Mouse (Mus musculus) fibroblast of lung, adult 2 months (primary cell): ENCODE results near the gene Tmem102.

ENCODE experiments used
- DNase-seq: peaks from one replicate; pipeline ENCODE4 v3.0.0-alpha.2; 2011; ENCODE audit warnings: low read depth

The Tmem102 gene

DNA sequence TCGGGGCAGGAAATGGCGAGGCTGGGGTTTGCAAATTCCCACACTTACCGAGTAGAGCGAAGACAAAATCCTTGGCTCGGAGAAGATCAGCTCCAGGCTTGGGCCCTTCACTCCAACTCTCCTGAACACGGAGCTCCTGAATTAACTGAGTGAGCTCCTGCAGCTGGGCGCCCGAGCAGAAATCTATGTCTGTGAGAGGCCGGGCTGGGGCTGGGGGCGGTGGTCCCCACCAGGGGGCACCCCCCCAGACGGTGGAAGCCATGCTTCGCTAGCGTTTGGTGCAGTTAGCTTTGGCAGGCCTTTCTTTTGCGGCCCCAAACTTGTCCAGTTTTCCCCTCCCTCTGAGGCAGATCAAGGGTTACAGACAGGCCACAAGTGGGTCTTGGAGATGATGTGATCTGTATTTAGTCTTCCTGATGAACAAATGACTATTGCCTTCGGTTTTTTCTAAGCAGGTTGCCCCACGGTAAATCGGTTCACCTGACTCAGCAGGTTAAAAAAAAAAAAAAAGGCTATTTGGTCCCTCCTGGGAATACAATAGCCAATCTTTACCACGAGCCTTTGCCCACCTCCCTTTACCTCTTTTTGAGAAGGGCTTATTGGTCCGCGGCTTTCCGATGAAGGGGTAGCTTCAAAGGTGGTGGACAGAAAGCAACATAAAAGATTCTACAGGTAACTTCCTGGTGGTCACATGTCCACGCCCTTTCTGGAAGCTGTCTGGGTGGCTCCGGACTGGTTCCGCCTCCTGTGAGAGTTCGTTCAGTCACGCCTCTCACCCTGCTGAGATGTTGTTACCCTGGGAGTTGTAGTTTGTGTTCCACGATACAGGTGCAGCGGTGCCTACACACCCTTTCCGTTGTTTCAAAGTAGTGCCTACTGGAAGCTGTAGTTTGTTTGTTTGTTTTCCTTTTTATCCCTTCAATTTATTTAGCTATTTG, at the start of gene Tmem102:
Gene Tmem102 (minus strand): TSS at position 653 of the 938 bp plus-strand sequence.
- no peak for DNase-seq

DNA sequence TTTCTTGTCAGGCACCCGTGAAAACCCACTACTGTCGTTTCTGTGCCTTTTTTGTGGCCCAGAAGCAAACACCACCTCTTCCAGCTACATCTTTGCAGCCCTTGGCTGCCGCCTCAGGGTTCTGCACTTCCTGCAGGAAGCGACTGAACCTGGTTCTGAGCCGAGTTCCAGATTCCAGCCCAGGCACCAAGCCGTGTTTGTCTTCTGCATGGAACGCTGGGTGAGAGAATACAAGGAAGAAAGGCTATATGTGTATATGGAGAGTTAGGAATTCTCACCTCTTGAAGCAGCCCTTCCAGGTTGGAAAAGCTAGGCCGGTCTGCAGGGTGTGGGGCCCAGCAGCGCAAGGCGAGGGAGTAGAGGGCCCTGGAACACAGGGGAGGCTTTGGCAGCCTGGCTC, 49.3 kb upstream of the Tmem102 start:
- DNase-seq: no peak

DNA sequence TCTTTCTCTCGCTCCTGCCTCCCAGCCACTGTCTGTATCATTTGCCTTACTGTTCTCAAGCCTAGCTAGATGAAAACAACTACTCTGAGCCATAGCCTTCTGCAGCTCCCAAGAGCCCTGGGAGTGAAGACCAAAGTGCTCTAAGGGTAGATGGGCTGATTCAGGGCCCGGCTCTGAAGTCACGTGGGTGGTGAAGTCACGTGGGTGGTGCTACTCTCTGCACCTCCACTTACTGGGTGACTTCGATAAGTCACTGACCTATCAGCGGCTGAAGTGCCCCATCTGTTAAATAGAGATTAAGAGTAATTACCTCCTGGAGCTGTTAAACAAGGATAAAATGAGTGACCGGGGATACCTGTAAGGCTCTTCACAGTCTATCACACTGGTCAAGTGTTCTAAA, 48.6 kb upstream of the Tmem102 start:
- DNase-seq: no peak

DNA sequence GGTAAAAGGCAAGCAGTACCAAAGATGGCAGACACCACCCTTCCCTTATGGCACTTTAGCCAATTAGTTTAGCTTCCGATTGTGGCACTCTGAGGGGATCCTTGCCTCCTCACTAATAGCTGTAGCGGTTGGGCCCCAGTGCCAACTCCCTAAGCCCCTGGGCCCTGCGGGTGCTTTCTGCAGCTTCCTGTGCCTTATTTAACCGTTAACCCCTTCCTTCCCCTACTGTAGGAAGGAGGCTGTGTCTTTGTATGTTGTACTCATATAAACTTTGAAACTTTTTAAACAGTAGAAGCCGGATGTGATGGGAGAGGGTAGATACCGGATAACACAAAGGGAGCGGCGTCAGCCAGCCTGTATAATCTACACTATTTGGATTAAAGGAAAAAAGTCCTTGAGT, 45.3 kb upstream of the Tmem102 start:
- no peak for DNase-seq

DNA sequence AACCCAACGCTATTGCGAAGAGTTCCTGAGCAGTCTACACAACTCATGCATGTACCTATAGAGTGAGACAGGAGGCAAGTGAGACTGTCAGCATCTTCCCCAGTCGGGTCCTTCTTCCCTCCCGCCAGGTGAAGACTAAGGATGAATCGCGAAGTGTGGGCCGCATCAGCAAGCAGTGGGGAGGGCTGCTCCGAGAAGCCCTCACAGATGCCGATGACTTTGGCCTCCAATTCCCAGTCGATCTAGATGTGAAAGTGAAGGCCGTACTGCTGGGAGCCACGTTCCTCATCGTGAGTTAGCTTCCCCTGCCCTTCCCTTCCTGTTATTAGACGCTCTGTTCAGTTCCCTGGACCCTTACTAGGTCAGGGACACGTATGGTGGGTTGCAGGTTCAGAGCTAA, 44.5 kb upstream of the Tmem102 start:
- DNase-seq: no peak

DNA sequence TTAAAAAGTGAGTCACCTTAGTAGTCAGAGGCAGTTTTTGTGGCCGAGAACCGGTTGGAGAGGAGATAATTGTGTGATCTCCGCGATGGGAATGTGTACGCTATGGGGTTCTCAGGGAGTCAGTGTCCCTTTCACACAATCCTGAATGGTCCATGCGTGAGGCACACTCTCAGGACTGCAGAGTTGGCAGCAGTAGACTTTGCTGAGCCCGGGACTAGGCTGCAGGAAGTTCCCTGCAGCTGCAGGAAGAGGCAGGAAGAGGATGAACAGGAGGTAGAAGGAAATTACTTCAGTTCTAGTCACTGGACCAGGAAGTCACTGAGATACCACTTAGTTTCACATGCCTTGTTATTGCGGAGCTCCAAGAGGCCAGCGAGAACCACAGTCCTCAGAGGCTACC, 43.7 kb upstream of the Tmem102 start:
- no peak for DNase-seq

DNA sequence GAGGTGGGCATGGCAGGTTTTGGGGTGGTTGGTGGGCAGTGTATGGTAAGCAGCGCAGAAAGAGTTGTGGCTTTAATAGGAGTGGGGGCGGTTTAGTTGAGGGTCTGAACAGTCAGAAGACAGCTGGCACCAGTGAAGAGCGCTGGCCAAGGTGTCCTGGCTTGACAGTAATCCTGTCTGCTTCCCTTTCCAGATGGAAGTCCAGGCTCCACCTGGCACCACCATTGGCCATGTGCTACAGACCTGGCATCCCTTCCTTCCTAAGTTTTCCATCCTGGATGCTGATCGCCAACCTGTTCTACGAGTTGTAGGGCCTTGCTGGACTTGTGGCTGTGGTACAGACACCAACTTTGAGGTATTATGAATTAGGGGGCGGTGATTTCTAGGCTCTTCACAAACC, 42.6 kb upstream of the Tmem102 start:
- DNase-seq: no peak

DNA sequence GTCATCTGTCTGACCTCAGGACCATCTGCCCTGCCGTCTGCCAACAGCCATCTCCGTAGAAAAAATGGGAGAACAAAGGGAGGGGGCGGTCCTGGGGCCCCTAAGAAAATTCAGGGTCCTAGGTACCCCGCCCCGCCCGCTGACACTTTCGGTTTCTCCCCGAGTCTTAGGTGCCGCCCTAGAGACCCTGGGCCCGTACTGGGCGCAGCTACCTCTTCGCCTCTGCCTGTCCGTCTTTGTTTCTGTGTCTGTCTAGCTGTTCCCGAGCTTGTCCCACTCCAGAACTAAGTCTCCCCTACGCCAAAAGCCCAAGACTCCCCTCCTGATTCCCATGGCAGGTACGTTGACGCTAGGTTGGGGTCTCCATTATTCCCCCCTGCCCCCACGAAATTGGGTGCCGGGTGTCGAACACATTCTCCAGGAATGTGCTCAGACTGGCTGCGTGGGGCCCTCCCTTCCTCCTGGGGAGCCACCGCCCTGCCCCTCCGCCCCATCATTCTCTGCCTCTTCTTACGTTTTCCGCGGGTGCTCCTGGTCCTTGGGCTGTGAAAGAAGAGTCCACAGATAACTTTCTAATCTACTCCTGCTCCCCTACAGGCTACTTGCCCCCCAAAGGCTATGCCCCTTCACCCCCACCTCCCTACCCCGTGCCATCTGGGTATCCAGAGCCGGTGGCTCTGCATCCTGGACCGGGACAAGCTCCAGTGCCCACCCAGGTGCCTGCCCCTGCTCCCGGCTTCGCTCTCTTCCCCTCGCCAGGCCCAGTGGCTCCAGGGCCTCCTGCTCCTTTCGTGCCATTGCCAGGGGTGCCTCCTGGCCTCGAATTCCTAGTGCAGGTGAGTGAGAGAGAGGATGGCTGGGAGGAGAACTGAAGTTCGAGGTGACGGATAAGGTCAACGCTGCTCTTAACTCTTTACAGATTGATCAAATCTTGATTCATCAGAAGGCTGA, 41.6 kb upstream of the Tmem102 start:
- DNase-seq: no peak

DNA sequence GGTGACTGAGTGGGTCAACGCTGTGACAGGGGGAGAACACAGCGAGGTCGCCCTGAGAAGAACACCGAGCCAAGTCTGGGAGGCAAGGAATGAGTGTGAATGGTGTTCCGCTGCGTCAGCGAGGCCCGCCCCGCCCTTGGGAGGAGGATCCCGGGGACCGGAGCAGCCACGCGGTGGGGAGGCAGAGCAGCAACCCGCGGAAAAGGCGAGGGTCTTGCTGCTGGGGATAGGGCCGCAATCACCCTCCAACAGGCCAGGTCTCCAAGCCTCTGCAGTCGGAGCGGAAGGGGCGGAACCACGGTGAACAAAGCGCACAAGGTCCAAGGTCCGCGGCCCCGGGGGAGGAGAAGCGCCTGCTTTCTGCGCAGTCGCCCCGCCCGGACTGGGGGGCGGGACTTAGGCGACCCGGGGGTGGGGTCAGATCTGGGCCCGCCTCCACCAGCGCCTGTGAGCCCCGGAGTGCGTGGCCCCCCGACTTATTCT, 40.8 kb upstream of the Tmem102 start, which contains the start of gene Plscr3:
Gene Plscr3 (plus strand): TSS at position 179 of the 483 bp plus-strand sequence.
- DNase-seq: peak; percentile 66

DNA sequence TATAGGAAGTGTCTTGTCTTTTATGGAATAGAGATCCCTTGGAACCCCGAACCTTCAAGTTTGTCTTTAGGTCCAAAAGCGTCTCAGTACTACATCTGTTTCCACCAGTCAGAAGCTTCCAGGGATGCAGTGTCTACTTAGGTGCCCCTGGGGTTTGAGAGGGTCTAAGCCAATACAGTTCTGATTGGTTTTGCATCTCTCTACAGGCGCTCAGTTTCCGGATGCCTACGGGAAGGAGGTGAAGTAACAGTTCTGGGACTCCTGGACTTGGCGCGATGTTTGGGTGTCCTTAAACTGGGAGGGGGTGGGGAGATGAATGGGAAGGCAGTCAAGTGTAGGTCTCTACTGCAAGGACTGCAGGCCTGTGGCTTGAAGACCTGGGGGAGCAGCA, 33.3 kb upstream of the Tmem102 start:
- DNase-seq: no peak

DNA sequence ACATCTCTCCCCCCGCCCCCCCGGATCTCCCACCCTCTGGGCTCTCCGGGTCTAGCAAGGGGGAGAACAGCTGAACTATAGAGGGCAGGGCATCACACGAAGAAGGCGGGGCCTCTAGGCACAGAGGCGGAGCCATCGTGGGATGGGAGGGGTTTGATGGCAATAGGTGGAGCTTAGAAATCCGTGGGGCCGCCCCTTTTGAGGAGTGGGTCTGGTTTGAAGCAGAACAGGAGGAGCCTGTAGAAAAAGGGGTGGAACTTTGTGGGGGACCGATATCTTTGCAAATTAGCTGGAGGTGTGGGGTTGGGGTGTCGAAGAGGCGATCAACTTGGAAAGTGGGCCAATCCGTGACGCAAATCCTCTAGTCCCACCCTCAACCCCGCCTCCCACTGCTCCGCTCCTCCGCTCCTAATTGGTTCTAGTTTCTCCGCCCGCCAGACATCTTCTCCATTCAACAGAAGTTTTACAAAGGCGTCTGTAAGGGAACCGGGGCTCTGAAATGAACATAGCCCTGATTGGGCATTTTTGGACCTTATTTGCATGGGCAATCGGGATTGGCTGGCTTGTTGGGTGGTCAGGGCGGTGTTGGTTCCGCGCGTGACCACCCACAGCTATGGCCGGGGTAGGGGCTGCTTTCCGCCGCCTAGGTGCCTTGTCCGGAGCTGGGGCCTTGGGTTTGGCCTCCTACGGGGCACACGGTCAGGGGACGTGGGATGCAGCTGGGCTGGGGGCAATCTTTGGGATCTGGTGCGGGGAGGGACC, 32.7 kb upstream of the Tmem102 start, which contains the start of gene Tmem256:
Gene Tmem256 (plus strand): TSS at position 563 of the 762 bp plus-strand sequence.
- peak; percentile 98 for DNase-seq

DNA sequence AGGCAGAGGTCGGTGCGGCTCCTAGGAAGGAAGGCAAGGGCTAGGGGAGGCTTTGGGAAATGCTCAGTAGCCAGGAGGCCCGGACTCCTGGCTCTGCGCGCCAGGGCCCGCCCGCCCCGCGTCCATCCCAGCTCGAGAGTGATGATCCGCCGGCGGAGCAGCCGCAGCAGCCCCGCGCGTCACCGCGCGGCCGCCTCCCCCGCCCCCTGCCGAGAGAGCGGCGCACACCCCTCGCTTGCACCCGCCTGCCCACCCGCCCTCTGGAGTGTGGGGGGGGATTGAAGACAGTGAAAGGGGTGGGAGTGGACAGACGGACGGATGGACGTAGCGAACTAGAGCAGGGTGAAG, 32.2 kb upstream of the Tmem102 start, which contains the start of gene Nlgn2:
Gene Nlgn2 (minus strand): TSS at position 181 of the 348 bp plus-strand sequence.
- no peak for DNase-seq

DNA sequence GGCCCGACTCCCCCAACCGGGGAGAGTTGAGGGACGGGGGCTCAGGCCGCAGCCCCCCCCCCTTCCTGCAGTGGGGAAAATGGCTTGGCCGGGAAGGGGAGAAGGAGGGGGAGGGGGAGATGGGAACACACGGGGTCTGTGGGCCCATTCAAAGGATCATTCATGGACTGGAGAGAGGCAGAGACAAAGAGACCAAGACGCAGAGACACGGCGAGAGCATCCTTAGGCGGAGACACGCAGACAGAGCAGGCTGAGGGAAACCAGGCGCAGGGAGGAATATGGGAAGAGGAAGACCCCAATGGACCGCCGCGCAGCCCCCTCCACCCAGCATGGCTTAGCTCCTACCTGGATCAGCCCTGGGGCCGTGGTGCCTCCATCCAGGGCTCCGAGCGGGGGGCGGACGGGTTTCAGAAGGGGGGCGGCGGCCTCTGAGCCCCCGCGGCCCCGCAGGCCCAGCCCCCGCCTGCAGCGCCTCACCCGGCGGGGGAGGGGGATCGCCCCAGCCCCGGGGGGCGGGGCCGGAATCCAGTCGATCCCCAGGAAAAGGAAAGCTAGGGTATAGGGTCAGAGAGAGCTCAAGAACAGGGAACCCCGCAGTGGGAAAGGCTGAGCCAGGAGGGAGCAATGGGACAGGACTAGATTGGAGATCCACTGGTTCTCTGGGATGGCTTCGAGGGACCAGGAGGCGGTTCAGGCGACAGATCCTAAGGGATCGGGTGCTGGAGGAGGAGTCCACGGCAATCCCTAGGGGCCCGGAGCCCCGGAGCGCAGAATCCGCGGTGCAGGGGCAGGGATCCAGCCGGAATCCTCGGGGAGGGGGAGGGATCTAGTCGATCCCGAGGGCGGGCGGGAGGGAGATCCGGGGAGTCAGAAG, 31.5 kb upstream of the Tmem102 start:
- no peak for DNase-seq

DNA sequence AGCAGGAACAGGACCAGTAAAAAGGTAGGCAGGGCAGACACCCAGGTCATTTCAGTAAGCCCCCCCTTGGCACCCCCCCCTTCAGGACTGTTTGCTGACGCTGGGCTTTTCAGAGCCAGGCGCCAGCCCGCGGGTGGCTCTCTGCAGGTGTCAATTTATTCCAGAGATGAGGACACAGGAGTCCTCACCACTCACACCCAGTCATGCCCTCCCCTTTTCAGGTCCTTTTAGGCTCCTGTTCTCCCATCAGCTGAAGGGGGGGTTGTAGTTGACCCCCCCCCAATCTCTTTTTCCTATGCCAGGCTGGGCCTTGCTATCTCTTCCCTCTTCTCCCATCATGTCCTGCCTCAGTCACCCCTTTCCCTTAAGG, 30.5 kb upstream of the Tmem102 start:
- DNase-seq: no peak

DNA sequence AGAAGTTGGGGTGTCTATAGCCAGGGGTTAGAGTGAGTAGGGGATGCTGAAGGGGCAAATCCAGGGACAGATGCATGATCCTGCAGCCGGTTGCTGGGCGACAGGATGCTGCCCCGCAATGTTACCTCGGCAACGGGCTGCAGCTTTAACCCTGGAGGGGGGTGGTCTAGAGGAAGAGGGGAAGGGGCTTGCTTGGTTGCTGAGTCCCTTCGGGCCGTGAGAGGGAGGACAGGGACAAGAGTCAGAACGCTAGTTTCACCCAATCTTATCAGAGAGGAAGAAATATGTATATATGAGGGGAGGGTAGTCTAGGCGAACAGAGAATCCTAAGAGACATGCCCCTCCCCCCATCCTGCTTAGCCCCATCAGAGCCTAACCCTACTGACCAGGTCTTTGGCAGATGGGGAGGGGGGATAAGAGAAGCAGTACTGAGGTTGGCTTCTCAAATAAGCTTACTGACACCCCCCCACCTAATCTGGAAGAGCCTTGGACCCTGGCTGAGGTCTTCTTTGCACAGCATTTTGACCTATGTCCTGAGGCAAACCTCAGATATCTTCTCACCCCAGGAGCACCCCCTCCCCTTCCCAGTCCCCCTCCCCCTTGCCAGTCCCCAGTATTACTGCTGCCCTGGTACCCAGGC, 30.0 kb upstream of the Tmem102 start:
- DNase-seq: no peak

DNA sequence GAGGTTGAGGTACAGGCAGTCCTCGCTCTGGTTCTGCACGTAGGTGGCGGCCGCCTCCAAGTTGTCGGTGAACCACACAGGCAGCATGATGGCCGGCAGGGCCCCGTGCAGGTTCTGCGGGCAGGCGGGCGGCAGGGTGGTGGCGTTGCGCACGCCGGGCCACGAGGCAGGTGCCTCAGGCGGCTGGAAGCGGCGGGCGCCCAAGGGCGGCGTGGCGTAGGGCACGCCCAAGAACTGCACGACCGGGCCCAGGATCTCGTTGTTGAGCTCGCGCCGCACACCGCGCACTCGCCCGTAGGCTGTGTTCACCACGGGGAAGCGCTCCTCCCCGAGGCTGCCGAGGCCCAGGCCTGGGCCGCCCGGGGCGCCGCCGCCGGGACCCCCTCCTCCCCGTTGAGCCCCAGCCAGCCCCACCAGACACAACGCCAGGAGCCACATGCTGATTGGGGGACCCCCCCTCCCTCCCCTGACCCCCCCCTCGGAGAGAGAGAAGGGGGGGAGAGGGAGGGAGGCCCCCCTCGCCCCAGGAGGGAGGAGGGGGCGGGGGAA, 28.7 kb upstream of the Tmem102 start:
- DNase-seq: no peak

DNA sequence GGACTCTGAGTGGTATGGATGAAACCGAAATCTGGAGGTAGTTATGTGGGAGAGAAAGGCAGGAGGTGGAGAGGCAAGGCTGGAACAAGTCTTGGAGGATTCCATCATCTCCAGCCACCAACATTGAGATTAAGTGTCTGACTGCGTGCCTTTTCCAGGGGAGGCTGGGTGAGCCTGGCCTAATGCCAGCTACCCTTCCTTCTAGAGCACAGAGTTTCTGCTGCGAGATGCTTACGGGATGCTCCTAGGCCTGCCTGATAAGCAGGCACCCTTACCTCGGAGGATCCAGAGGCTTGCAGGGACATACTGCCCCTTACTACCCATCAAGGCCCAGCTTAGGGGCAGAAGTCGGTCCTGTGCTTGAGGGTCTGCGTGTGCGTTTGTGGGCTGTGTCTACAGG, 28.1 kb upstream of the Tmem102 start:
- DNase-seq: no peak

DNA sequence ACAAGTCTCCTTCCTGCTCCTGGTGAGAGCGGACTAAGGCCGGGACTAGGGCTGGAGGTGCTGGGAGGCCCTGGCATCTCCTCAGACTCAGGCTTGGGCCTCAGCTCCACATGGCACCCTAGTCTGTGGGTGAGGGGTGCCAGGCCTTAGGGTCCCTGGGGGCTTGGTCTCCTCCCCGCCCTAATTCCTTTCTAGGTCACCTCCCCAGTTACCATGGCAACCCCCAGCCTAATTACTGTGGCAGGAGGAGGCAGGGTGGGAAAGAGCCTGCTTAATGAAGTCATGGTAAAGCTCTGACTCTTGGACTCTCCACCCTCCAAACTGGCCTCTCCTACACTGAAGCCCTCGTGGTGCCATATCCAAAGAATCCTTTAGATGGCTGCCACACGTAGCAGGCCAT, 23.4 kb upstream of the Tmem102 start:
- DNase-seq: no peak

DNA sequence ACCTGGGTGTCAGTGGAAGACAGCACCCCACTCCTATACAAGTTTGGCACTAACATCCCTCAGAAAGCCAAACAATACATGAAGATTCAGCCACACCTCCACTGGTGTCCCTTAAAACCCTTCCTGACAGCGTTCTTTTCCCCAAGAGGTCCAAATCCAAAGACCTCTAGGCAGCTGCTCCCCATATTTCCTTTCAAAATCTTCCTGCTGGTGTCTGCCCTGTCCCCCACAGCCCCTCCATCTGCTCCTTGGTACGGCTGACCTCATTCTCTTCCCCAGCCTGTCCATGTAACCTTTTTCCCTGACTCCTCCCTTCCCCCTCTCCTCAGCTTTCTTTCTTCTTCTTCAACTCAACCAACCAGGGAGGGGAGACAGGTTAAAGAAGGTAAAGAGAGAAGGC, 18.0 kb upstream of the Tmem102 start:
- no peak for DNase-seq

DNA sequence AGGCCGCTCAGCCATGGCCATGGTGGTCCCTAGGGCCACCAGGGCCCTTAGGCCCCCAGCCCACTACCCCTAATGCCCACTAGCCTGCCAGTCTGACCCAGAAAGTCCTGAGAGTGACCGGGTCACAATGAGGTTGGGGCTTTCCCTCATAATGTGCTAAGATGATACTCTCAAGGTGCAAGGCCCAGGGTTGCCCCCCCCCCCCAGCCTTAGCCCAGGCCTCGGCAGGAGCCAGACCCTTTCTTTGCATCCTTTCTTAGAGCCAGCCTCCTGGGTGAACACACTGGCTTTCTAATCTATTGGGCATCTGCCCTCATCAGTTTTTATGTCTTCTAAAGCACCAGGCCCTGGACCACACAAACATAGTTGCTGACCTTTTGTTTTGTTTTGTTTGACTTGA, 16.7 kb upstream of the Tmem102 start, which contains the start of gene Spem1:
Gene Spem1 (minus strand): TSS at position 101 of the 400 bp plus-strand sequence.
- no peak for DNase-seq
